Mouse (Mus musculus): ENCODE measurements around the gene Ppp2r2d.
A peak's percentile ranks its signal among the peaks of the same experiment; 100 is the strongest.

Gene Ppp2r2d

DNA sequence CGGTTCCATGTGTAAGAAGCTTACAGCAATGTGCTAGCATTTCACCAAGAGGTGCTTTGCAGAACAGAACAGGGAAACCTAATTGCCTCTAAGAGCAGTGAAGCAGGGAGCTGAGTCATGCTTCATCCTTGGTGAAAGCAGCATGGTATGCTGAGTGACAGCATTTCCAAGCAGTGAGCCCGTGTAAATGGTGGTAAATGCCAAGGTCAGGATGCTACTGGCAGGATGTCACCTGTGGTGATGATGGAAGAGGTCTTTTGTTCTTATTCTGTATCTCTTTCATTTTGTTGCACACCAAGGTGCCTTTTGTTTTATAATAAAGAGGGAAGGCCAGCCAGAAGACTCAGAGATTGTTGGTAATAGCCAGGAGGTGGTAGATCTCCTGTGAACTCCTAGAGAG is 10.8 kb downstream of the Ppp2r2d start:
- no peak for DNase-seq (ENCODE audit: low spot score)

DNA sequence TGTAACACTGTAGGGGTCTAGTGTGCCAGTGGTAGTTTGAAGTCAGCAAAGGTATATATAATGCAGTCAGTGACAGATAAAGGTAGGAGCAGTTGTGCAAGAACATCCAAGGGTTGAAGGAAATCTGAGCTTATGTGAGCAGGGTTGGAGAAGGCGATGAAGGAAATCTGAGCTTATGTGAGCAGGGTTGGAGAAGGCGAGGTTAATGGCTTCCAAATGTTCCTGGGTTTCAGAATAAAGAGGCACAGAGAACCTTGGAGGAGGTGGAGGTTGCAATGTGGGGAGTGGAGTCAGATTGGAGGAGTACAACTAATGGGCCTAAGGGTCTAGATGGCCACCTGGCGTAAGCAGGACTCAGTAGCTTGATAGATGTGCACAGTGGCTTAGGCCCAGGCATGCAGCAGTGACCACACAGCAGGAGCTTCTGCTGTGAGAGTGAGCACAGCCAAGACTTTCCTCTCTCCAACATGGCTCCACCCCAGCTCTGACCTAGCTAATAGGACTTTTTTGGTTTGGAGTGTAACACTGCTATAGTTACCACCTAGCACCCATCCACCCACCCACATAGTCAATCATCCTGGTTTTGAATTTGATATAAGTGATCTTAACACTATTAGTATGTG is 18.2 kb downstream of the Ppp2r2d start:
- DNase-seq (ENCODE audit: low spot score), result no peak

DNA sequence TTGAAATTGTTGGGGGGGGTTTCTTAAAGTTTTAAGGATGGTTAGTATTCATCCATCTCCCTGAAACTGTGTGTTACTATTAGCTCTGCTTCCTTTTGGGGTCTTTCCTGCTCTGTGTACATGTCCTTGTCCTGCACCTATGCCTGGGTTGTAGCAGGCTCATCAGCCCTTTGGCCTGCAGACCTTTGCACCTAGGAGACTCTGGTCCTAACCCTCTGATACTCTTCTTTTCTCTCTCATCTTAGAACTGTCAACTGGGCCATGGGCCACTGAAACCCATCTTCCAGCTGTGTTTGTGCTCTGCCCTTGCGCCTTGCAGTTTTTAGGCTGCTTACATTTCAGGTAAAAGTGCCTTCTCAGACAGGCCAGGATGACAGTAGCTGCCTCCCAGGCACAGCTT is 18.9 kb downstream of the Ppp2r2d start:
- no peak for DNase-seq (ENCODE audit: low spot score)

GRCm38 (mm10) chr7:138867286-138867685 is 21.4 kb downstream of the Ppp2r2d start:
- DNase-seq (ENCODE audit: low spot score), result no peak

DNA sequence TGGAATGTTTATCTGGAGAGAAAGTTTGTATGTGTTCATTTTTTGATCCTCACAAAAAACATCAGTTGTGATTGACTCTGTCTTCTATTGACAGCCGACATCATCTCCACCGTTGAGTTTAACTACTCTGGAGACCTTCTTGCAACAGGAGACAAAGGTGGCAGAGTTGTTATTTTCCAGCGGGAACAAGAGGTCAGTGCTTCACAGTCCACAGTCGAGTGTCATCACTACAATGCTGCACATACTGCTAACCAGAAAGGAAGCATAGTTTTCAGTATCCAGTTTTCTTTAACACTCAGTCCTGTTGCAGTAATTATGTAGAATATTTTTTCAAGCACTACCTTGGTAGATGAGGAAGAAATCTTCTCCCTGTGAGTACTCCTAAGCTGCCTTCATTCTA is 22.4 kb downstream of the Ppp2r2d start:
- no peak for DNase-seq (ENCODE audit: low spot score)

DNA sequence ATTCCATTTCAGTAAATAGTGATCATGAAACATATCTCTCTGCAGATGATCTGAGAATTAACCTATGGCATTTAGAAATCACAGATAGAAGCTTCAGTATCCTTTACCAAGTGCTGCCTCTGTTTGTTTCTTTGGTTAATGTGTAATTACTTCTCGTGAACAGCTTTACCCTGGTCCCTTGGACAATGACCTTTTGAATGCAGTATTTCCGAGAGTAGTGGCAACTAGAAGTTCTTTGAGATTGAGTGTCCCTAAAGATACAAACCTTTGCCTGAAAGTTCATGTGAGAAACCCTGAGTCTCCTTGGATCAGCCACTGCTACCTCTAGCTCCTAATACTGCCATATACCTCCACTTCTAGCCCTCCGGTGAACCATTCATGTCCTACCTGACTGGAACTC is 27.1 kb downstream of the Ppp2r2d start:
- DNase-seq (ENCODE audit: low spot score), result no peak

DNA sequence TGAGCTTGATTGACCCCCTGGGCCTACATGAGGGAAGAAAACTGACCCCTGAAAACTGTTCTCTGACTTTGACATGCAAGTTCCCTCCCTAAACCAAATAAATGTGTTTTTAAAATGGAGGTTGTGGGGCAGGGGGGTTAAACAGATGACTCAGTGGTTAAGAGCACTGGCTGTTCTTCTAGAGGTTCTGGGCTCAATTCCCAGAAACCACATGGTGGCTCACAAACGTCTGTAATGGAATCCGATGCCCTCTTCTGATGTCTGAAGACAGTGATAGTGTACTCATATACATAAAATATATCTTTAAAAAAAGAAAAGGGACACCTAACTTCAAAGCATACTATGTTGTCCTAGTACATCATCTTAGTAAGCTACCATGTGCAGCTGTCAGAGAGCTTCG is 29.2 kb downstream of the Ppp2r2d start:
- DNase-seq (ENCODE audit: low spot score), result no peak

- no peak for DNase-seq (ENCODE audit: low spot score)
Observed at GRCm38 (mm10) chr7:138883724-138884123, 37.8 kb downstream of the Ppp2r2d start.

DNA sequence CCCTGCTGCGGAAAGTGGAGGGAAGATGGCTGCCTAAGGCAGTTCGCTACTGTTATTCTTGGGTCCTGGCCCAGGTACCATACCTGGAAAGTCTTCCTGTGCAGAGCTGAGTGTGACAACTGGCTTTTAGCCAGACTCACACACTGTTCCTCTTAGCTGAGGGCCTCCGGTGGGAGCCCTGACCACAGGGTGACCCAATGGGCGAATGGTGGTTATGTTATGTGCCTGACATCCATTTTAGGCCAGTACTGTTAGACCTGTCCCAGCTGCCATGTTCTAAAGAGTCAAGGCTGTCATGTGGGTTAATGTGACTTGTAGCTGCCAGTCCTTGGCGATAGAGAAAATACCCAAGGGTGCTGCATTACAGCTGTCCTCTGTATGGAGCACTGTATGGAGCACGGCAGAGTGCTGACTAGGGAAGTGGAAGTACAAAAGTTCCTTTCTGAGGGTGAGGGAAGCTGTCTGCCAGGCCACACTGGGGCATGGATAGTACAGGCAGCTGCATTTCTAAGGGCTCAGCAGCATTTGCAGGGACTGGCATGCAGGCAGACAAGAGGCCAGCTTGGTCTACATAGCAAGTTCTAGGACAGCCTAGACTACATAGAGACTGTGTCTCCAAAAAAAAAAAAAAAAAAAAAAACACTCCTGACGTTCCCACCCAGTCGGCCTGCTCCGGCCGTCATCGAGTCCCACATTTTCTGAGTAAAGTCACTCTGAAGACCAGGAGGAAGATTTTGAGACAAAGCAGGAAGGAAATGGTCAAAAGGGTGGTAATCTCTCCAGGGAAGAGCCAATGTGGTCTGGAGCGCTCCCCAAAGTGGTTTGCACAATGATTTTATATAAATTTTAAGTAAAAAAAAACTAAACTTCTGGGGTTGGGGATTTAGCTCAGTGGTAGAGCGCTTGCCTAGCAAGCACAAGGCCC is 39.7 kb downstream of the Ppp2r2d start:
- no peak for DNase-seq (ENCODE audit: low spot score)

GRCm38 (mm10) chr7:138898122-138898521 is 52.2 kb downstream of the Ppp2r2d start:
- no peak for DNase-seq (ENCODE audit: low spot score)

GRCm38 (mm10) chr7:138898743-138899142 is 52.9 kb downstream of the Ppp2r2d start:
- no peak for DNase-seq (ENCODE audit: low spot score)

DNA sequence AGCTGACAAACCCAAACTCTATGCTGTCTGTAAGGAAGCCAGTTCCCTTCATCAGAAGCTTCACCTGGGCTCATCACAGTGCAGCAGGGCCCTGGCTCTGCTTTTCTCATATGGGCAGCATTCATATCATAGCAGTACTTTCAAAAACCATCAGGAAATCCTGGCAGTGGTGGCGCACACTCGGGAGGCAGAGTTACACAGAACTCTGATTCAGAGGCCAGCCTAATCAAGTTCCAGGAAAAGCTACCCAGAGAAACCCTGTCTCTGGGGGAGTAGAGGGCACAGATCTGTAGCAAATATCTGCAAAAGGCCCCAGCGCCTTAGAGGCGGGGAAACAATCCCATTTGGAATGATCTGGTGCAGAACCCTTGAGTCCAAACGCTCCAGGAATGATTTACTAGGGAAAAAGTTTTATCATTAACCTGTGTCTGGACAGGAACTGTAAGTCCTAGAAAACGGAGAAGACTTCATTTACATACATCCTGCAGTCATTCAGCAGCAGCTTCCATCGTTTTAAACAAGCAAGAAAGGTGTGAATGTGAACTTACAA is 58.1 kb downstream of the Ppp2r2d start:
- no peak for DNase-seq (ENCODE audit: low spot score)

GRCm38 (mm10) chr7:138906441-138906840 is 60.6 kb downstream of the Ppp2r2d start:
- DNase-seq (ENCODE audit: low spot score), result no peak

DNA sequence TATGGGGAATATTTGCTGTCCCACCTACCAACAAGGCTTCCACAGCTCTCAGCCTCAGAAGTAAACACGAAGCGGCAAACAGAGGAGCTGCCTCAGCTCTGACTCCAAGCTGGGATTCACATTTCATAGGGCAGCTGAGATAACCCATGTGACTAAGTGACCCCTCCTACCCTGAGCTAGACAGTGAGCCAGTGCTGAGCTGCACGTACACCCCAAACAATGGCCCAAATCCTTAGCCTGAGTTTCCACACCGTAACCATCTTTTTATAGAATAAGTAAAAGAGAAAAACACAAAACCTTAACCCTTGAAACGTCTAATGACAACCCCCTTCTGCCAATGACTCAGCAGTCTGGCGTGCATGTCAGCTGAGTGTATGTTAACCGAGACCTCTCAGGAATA is 61.2 kb downstream of the Ppp2r2d start:
- peak; percentile 37 for DNase-seq (ENCODE audit: low spot score)

- DNase-seq (ENCODE audit: low spot score), result no peak
Observed at GRCm38 (mm10) chr7:138907976-138908375, 62.1 kb downstream of the Ppp2r2d start.

GRCm38 (mm10) chr7:138908768-138909276 is 62.9 kb downstream of the Ppp2r2d start:
- DNase-seq (ENCODE audit: low spot score), result no peak

- peak; percentile 90 for DNase-seq (ENCODE audit: low spot score)
Observed at GRCm38 (mm10) chr7:138909277-138910192, 63.7 kb downstream of the Ppp2r2d start, which contains the start of gene Bnip3. TSS of gene Bnip3 (minus strand) at chr7:138909519.

GRCm38 (mm10) chr7:138910193-138910562 is 64.3 kb downstream of the Ppp2r2d start:
- DNase-seq (ENCODE audit: low spot score), result no peak

DNA sequence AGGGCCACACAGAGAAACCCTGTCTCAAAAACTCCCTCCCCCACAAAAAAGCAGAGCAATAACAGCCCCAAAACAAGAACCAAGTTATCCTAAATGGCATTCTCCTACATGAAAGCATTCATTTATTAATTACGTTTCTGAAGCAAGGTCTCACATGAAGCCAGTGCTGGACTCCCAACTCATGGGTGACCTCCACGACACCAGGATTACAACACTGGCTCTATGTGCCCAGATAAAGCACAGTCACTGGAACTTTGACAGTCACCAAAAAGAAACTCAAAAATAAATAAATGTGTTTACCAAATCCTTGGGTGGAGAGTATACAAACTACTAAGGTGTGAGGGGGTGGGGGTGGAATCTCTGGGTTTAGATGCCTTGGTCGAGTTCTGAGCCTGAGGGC is 67.7 kb downstream of the Ppp2r2d start:
- DNase-seq (ENCODE audit: low spot score), result no peak

DNA sequence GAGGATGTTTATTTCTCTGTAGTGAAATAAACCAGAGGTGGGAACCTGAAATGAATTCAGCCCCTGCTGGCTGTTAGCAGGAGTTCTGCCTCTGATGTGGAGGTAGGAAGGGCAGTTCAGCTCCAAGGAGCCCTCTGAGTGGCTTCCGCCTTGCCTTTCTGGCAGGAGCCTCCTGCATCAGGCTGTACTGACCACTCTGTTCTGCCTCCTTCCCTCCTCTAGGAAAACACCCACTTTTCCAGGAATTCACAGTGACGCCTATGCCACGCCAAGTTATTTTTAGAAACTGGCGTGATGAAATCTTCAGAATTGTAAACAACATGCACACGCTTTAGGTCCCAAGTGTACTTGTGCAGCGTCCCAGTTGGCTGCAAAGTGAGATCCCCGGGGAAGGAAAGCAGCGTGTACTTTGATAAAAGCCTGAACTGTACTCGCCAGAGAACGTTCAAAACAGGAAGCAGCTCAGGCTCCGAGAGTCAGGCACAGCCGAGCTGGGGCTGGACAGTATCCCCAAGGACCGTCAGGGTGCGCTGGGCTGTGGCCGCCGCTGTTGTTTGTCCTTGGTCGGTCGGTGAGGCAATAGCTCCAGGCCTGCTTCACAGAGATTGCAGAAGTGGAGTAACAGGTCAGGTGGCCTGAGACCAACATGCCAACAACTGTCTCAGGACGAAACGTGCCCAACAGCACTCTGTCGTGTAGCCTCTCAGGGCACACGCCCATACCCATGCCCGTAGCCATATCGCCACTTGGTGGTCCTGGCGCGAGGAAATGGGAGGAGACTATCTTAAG is 73.5 kb downstream of the Ppp2r2d start:
- peak; percentile 44 for DNase-seq (ENCODE audit: low spot score)

DNA sequence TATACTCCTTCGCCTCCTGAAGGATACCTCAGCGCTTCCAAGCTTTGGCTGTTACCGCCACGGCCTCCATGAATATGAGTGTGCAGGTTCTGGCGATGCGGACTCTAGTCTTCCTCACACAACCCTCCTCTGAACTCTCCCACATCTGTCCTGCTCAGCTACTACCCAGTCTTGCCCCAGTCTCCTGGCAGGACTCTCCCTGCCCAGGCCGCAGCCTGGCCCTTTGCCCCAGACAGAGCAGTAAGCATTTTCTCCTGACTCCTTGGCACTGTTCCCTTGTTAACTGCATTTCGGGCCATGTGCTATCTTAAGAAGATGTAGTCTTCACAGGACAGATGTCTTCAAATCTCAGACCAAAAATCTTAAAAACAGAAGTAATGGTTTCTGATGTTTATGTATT is 75.7 kb downstream of the Ppp2r2d start:
- no peak for DNase-seq (ENCODE audit: low spot score)

Measured in retina, embryonic 14.5 days (tissue).